Mouse (Mus musculus) midbrain, embryonic 12.5 days (tissue): ENCODE data around the gene Ramp3. TPM values are rescaled to one million over a fixed set of nuclear protein-coding genes. Genes with fewer than 3 reads are reported as not detected.
"Not testable (repeated sequence)": the region's sequence is repeated elsewhere in the genome, so short reads cannot be mapped to it uniquely, and the experiment has no call there.

ENCODE experiments used
- ATAC-seq: fragments of 200-750 bp; cut with Nextera tagmentation; 2 replicates; pipeline ENCODE4 v1.8.0; 2017; ENCODE audit warnings: low read depth, moderate TSS enrichment, moderate library complexity; ENCODE audit not compliant: low FRiP score
- H3K27ac ChIP-seq: fragments of 300-500 bp; sonication (generic); replicated peaks from 2 replicates; pipeline ENCODE4 v1.5.1; 2016; ENCODE audit warnings: mild to moderate bottlenecking
- H3K27me3 ChIP-seq: fragments of 300-500 bp; sonication (generic); 2 replicates; pipeline ENCODE4 v1.6.1; 2016; ENCODE audit warnings: mild to moderate bottlenecking
- H3K36me3 ChIP-seq: fragments of 300-500 bp; sonication (generic); 2 replicates; pipeline ENCODE4 v1.6.1; 2016
- H3K4me1 ChIP-seq: fragments of 300-500 bp; sonication (generic); 2 replicates; pipeline ENCODE4 v1.6.1; 2016
- H3K4me2 ChIP-seq: fragments of 300-500 bp; sonication (generic); replicated peaks from 2 replicates; pipeline ENCODE4 v1.6.1; 2016; ENCODE audit warnings: mild to moderate bottlenecking, moderate library complexity
- H3K4me3 ChIP-seq: fragments of 300-500 bp; sonication (generic); 2 replicates; pipeline ENCODE4 v1.5.1; 2016; ENCODE audit warnings: mild to moderate bottlenecking
- H3K9ac ChIP-seq: fragments of 300-500 bp; sonication (generic); replicated peaks from 2 replicates; pipeline ENCODE4 v1.6.1; 2016; ENCODE audit warnings: mild to moderate bottlenecking, moderate library complexity
- H3K9me3 ChIP-seq: fragments of 300-500 bp; sonication (generic); 2 replicates; pipeline ENCODE4 v1.6.1; 2016; ENCODE audit warnings: mild to moderate bottlenecking
- WGBS: fragments of 180-500 bp; shearing (Covaris S2); methylation state at CpG from one replicate; pipeline ENCODE4 v1.1.7; 2016; 5-methylcytosine and 5-hydroxymethylcytosine counted together
- polyA plus RNA-seq: library from polyadenylated mRNA; unstranded; fragments of >200 nt; fragmentation: Nextera tagmentation; extraction: Ambion mirVana; gene quantifications from 2 replicates; pipeline ENCODE4 v1.2.1, GENCODE M21; 2016

Ramp3 gene
- polyA plus RNA-seq, 1 experiment from 2014 or later: 6.3 TPM

- no peak overlapping the region for H3K4me2 ChIP-seq
- 72% methylated on average over 6 of the region's 6 CpGs for WGBS
- ATAC-seq: no peak
Measured at GRCm38 (mm10) chr11:6639072-6639471, 19.2 kb upstream of the Ramp3 start.

DNA sequence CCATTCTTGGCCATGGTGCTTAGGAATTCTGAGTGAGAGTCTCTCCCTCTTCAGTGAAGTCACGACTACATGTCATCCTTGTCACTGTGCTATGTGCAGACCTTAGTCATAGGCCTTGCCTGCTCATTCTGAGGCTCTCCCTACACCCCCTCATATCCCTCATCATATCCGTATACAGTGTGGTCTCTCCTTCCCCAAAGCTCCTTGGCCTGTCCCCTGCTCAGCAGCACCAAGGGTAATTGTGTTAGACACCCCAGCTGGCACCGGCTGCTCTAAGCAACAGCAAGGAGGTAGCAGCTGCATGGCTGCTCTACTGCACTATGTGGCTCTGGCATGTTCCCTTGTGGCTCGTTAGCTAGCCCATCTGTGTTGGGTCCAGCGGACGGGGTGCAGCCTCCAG is 13.8 kb upstream of the Ramp3 start:
- Histone ChIP-seq H3K4me3 (no peak overlapping the region), H3K9me3 (no peaks in the 10 kb centered on the region), H3K4me2 (no peak overlapping the region), H3K36me3 (no peaks in the 10 kb centered on the region), H3K27me3 (no peaks in the 10 kb centered on the region), H3K27ac (no peak overlapping the region), H3K4me1 (no peaks in the 10 kb centered on the region), H3K9ac (no peak overlapping the region)
- 75% methylated on average over 6 of the region's 6 CpGs for WGBS
- peak; percentile 56; the same call in 1 of the 2 replicates for ATAC-seq

More at GRCm38 (mm10) chr11:6639072-6639471, 19.2 kb upstream of the Ramp3 start:
- Histone ChIP-seq H3K36me3 (no peaks in the 10 kb centered on the region), H3K27me3 (no peaks in the 10 kb centered on the region), H3K9ac (no peak overlapping the region), H3K4me3 (no peak overlapping the region), H3K27ac (no peak overlapping the region), H3K9me3 (no peaks in the 10 kb centered on the region), H3K4me1 (no peaks in the 10 kb centered on the region)

- no peak for ATAC-seq
Measured at GRCm38 (mm10) chr11:6647831-6648724, 10.2 kb upstream of the Ramp3 start.

DNA sequence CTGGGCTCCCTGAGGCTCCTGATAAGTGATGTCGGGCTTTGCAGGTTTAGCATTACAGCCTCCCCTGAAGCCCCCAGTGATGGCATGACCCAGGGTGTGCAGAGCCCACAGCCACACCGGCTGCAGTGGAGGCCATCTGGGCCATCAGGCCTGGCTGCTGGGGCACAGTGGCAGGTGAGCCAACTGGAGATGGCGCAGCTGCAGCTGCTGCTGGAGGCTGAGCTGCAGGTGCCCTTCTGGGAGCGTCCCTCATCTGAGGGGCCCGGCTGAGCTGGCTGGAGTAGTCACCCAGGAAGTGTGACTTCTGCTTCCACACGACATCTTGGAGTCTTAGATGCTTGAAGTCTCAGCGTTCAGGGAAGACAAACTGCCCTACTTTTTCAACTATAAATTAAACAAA is 7.8 kb upstream of the Ramp3 start:
- ATAC-seq: no peak
- Histone ChIP-seq H3K36me3 (no peaks in the 10 kb centered on the region), H3K4me1 (no peaks in the 10 kb centered on the region), H3K4me3 (no peak overlapping the region), H3K9me3 (no peaks in the 10 kb centered on the region), H3K9ac (no peak overlapping the region), H3K27ac (no peak overlapping the region), H3K4me2 (no peak overlapping the region), H3K27me3 (no peaks in the 10 kb centered on the region)
- WGBS: 81% methylated on average over 7 of the region's 7 CpGs

More at GRCm38 (mm10) chr11:6647831-6648724, 10.2 kb upstream of the Ramp3 start:
- Histone ChIP-seq H3K36me3 (no peaks in the 10 kb centered on the region), H3K9me3 (no peaks in the 10 kb centered on the region), H3K27ac (no peak overlapping the region), H3K4me3 (no peak overlapping the region), H3K27me3 (no peaks in the 10 kb centered on the region), H3K4me1 (no peaks in the 10 kb centered on the region), H3K9ac (no peak overlapping the region), H3K4me2 (no peak overlapping the region)
- WGBS: 54% methylated on average over 9 of the region's 9 CpGs

- H3K4me2 ChIP-seq, ATAC-seq, H3K9ac ChIP-seq, H3K27ac ChIP-seq, H3K36me3 ChIP-seq, H3K9me3 ChIP-seq, H3K4me1 ChIP-seq, H3K4me3 ChIP-seq: not testable (repeated sequence)
- 79% methylated on average over 3 of the region's 3 CpGs for WGBS
- 0 out of 2 replicates have a peak, but pooled peaks cover 13% of the 10 kb centered on the region for H3K27me3 ChIP-seq
Measured at GRCm38 (mm10) chr11:6652978-6653377, 5.3 kb upstream of the Ramp3 start.

- WGBS: 0% methylated on average over 2 of the region's 2 CpGs
- Histone ChIP-seq H3K4me3 (no peak overlapping the region), H3K4me1 (peaks cover 11% of the 10 kb centered on the region; the same call in 1 of the 2 replicates), H3K36me3 (no peaks in the 10 kb centered on the region), H3K27ac (no peak overlapping the region), H3K9ac (no peak overlapping the region), H3K9me3 (no peaks in the 10 kb centered on the region), H3K4me2 (no peak overlapping the region), H3K27me3 (peaks cover 16% of the 10 kb centered on the region; the same call in 1 of the 2 replicates)
- peak; percentile 50; the same call in 1 of the 2 replicates for ATAC-seq
Measured at GRCm38 (mm10) chr11:6654903-6655302, 3.4 kb upstream of the Ramp3 start.

DNA sequence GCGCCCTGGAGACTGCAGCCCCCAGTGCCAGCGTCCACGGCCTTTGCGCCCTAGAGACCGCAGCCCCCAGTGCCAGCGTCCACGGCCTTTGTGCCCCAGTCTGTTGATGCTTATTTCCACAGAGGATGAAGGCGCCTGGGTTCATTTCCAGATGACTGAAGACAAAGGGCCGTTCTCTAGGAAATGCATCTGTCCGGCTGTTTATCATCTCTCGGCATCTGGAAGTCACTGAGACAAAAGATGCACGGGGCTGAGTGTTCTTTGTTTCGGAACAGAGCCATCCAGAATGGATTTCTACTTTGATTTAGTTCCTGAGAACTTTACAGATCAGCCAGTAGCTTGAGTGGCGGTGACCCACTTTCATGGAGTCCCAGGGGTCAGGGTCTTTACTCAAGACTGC is 2.9 kb downstream of the Ramp3 start:
- no peak overlapping the region for H3K27ac ChIP-seq
- WGBS: 69% methylated on average over 14 of the region's 14 CpGs
- no peak overlapping the region for H3K9ac ChIP-seq

GRCm38 (mm10) chr11:6666634-6667033 is 8.3 kb downstream of the Ramp3 start:
- H3K36me3 ChIP-seq: no peaks in the 10 kb centered on the region
- WGBS: 88% methylated on average over 2 of the region's 2 CpGs
- H3K9ac ChIP-seq: no peak overlapping the region
- no peak for ATAC-seq
- no peaks in the 10 kb centered on the region for H3K9me3 ChIP-seq
- no peaks in the 10 kb centered on the region for H3K27me3 ChIP-seq
- H3K4me1 ChIP-seq: no peaks in the 10 kb centered on the region
- H3K27ac ChIP-seq: no peak overlapping the region
- H3K4me3 ChIP-seq: no peak overlapping the region
- H3K4me2 ChIP-seq: no peak overlapping the region

More for the DNA sequence above, 2.9 kb downstream of the Ramp3 start:
- Histone ChIP-seq H3K4me2 (no peak overlapping the region), H3K4me3 (no peak overlapping the region), H3K4me1 (peaks cover 11% of the 10 kb centered on the region; the same call in 1 of the 2 replicates), H3K27me3 (peaks cover 16% of the 10 kb centered on the region; the same call in 1 of the 2 replicates), H3K36me3 (no peaks in the 10 kb centered on the region), H3K9me3 (no peaks in the 10 kb centered on the region)
- ATAC-seq: no peak

- no peak overlapping the region for H3K4me3 ChIP-seq
- ATAC-seq: no peak
- H3K4me1 ChIP-seq: no peaks in the 10 kb centered on the region
- WGBS: 41% methylated on average over 9 of the region's 9 CpGs
- H3K9ac ChIP-seq: no peak overlapping the region
- no peak overlapping the region for H3K4me2 ChIP-seq
- no peaks in the 10 kb centered on the region for H3K27me3 ChIP-seq
- no peaks in the 10 kb centered on the region for H3K9me3 ChIP-seq
- H3K27ac ChIP-seq: no peak overlapping the region
- H3K36me3 ChIP-seq: no peaks in the 10 kb centered on the region
Measured at GRCm38 (mm10) chr11:6669041-6669440, 10.7 kb downstream of the Ramp3 start.

DNA sequence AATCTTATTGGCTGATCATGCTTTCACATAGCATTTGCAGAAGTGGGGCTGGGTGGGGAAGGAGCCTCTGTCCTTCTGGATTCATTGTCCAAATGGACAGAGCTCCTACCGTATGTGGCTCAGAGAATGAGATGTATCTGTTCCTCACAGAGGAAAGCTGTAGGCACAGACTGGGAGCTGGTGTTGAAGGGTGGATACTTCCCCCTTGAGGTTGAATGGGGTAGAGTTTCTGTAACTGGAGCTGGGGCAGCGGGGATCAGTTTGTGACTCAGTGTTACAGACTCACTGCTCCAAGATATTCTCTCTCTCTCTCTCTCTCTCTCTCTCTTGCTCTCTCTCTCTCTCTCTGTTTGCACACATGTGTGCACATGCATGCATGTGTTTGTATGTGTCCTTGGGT is 11.7 kb downstream of the Ramp3 start:
- H3K27me3 ChIP-seq: no peaks in the 10 kb centered on the region
- H3K4me1 ChIP-seq: no peaks in the 10 kb centered on the region
- H3K9ac ChIP-seq: no peak overlapping the region
- no peak overlapping the region for H3K4me3 ChIP-seq
- no peaks in the 10 kb centered on the region for H3K36me3 ChIP-seq
- no peak for ATAC-seq
- H3K27ac ChIP-seq: no peak overlapping the region
- H3K4me2 ChIP-seq: no peak overlapping the region
- H3K9me3 ChIP-seq: no peaks in the 10 kb centered on the region
- WGBS: 43% methylated on average over 2 of the region's 2 CpGs

GRCm38 (mm10) chr11:6670826-6671225 is 12.5 kb downstream of the Ramp3 start:
- WGBS: 90% methylated on average over 4 of the region's 4 CpGs

DNA sequence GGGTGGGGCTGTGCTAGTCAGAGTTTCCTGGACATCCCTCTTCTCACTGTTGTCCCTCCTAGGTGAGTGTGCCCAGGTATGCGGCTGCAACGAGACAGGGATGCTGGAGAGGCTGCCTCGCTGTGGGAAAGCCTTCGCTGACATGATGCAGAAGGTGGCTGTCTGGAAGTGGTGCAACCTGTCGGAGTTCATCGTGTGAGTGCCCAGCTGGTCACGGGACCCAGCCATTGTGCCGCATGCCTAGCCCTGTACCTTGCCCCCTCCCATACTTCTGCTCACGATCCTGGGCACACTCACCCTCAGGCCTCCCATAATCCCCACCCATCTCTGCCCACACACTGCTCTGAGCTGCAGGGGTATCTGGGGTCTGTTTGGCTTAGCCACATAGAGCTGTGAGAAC is 16.4 kb downstream of the Ramp3 start:
- Histone ChIP-seq H3K36me3 (no peaks in the 10 kb centered on the region), H3K9ac (no peak overlapping the region), H3K4me1 (no peaks in the 10 kb centered on the region), H3K27ac (no peak overlapping the region), H3K27me3 (no peaks in the 10 kb centered on the region), H3K4me3 (no peak overlapping the region), H3K4me2 (no peak overlapping the region), H3K9me3 (no peaks in the 10 kb centered on the region)
- ATAC-seq: no peak
- 91% methylated on average over 9 of the region's 9 CpGs for WGBS

More at GRCm38 (mm10) chr11:6670826-6671225, 12.5 kb downstream of the Ramp3 start:
- no peak overlapping the region for H3K9ac ChIP-seq
- ATAC-seq: no peak
- no peak overlapping the region for H3K4me3 ChIP-seq
- no peak overlapping the region for H3K4me2 ChIP-seq
- no peaks in the 10 kb centered on the region for H3K36me3 ChIP-seq
- H3K27ac ChIP-seq: no peak overlapping the region
- no peaks in the 10 kb centered on the region for H3K4me1 ChIP-seq
- H3K27me3 ChIP-seq: no peaks in the 10 kb centered on the region
- H3K9me3 ChIP-seq: no peaks in the 10 kb centered on the region
